Mouse (Mus musculus): ENCODE measurements around the gene Eps8l3.
A peak's percentile ranks its signal among the peaks of the same experiment; 100 is the strongest.

Gene Eps8l3

GRCm38 (mm10) chr3:107895720-107896569, 18.9 kb downstream of the Eps8l3 start, which contains the start of gene Gstm5:
Gene Gstm5 (plus strand): TSS chr3:107895821.
- peak; percentile 63 for DNase-seq (ENCODE audit: low spot score)

- no peak for DNase-seq (ENCODE audit: low spot score)
Observed at GRCm38 (mm10) chr3:107898691-107899090, 21.7 kb downstream of the Eps8l3 start.

- DNase-seq (ENCODE audit: low spot score), result no peak
Observed at GRCm38 (mm10) chr3:107900955-107901673, 24.1 kb downstream of the Eps8l3 start.

- DNase-seq (ENCODE audit: low spot score), result no peak
Observed at GRCm38 (mm10) chr3:107905942-107906341, 28.9 kb downstream of the Eps8l3 start.

- no peak for DNase-seq (ENCODE audit: low spot score)
Observed at GRCm38 (mm10) chr3:107916674-107917073, 39.6 kb downstream of the Eps8l3 start.

- DNase-seq (ENCODE audit: low spot score), result no peak
Observed at GRCm38 (mm10) chr3:107917097-107917496, 40.1 kb downstream of the Eps8l3 start.

GRCm38 (mm10) chr3:107917783-107918408, 40.9 kb downstream of the Eps8l3 start:
- DNase-seq (ENCODE audit: low spot score), result peak; percentile 64

- DNase-seq (ENCODE audit: low spot score), result no peak
Observed at GRCm38 (mm10) chr3:107920348-107920747, 43.3 kb downstream of the Eps8l3 start.

GRCm38 (mm10) chr3:107925335-107925734, 48.3 kb downstream of the Eps8l3 start:
- DNase-seq (ENCODE audit: low spot score), result no peak

- DNase-seq (ENCODE audit: low spot score), result no peak
Observed at GRCm38 (mm10) chr3:107927841-107928240, 50.8 kb downstream of the Eps8l3 start.

- DNase-seq (ENCODE audit: low spot score), result no peak
Observed at GRCm38 (mm10) chr3:107928691-107929090, 51.7 kb downstream of the Eps8l3 start.

- no peak for DNase-seq (ENCODE audit: low spot score)
Observed at GRCm38 (mm10) chr3:107929243-107929642, 52.2 kb downstream of the Eps8l3 start.

- DNase-seq (ENCODE audit: low spot score), result no peak
Observed at GRCm38 (mm10) chr3:107929731-107930130, 52.7 kb downstream of the Eps8l3 start.

GRCm38 (mm10) chr3:107931134-107931533, 54.1 kb downstream of the Eps8l3 start:
- no peak for DNase-seq (ENCODE audit: low spot score)

GRCm38 (mm10) chr3:107931670-107932069, 54.6 kb downstream of the Eps8l3 start, which contains the start of gene Gstm7:
Gene Gstm7 (minus strand): TSS chr3:107931817.
- DNase-seq (ENCODE audit: low spot score), result peak; percentile 95

GRCm38 (mm10) chr3:107932128-107932527, 55.1 kb downstream of the Eps8l3 start:
- no peak for DNase-seq (ENCODE audit: low spot score)

GRCm38 (mm10) chr3:107935268-107935667, 58.2 kb downstream of the Eps8l3 start:
- no peak for DNase-seq (ENCODE audit: low spot score)

- no peak for DNase-seq (ENCODE audit: low spot score)
Observed at GRCm38 (mm10) chr3:107935888-107936287, 58.9 kb downstream of the Eps8l3 start.

- peak; percentile 63 for DNase-seq (ENCODE audit: low spot score)
Observed at GRCm38 (mm10) chr3:107939403-107939802, 62.4 kb downstream of the Eps8l3 start.

GRCm38 (mm10) chr3:107939830-107940229, 62.8 kb downstream of the Eps8l3 start:
- no peak for DNase-seq (ENCODE audit: low spot score)

- no peak for DNase-seq (ENCODE audit: low spot score)
Observed at GRCm38 (mm10) chr3:107940524-107940923, 63.5 kb downstream of the Eps8l3 start.

- DNase-seq (ENCODE audit: low spot score), result no peak
Observed at GRCm38 (mm10) chr3:107941261-107941660, 64.2 kb downstream of the Eps8l3 start.
